Comparison of ENCODE assay signal across 21 mouse cellular contexts in genomic region chr14:33287920-33288319, GRCm38 (mm10).
"Had no signal": no experiment of that assay in that cellular context is flagged by ENCODE, and none has a peak within 500 bp of the region (broad histone marks: within the 10 kb centered on the region; RNA-seq: fewer than 3 reads in every experiment).

No protein-coding gene starts in this region.

- H3K27me3 ChIP-seq: liver, embryonic 15.5 days; lung, embryonic 15.5 days; midbrain, embryonic 12.5 days; midbrain, embryonic 15.5 days; neural tube, embryonic 12.5 days had no signal

- H3K9ac ChIP-seq: liver, embryonic 13.5 days; liver, embryonic 15.5 days; liver, postnatal 0 days; lung, embryonic 15.5 days; midbrain, embryonic 12.5 days; midbrain, embryonic 15.5 days; neural tube, embryonic 12.5 days had no signal

- DNase-seq: liver, embryonic 13.5 days; liver, postnatal 0 days; lung, adult 2 months; lung, postnatal 14 days; lung, postnatal 36 days; retina, postnatal 1 day; right cerebral cortex, adult 18-20 months; right cerebral cortex, postnatal 25 days; right cerebral cortex, postnatal 4 days; spleen, adult 18-20 months; thymus, adult 18-20 months; thymus, postnatal 14 days; thymus, postnatal 36 days had no signal

- ATAC-seq: liver, postnatal 0 days; lung, postnatal 0 days; midbrain, embryonic 15.5 days had no signal

- H3K4me3 ChIP-seq: liver, embryonic 13.5 days; liver, embryonic 15.5 days; lung, embryonic 15.5 days; megakaryocyte, embryonic 14.5 days; midbrain, embryonic 12.5 days; midbrain, embryonic 15.5 days; neural tube, embryonic 12.5 days had no signal

- H3K4me2 ChIP-seq: liver, embryonic 13.5 days; liver, embryonic 15.5 days; lung, embryonic 15.5 days; midbrain, embryonic 12.5 days; midbrain, embryonic 15.5 days; neural tube, embryonic 12.5 days had no signal

- H3K36me3 ChIP-seq: liver, embryonic 13.5 days; liver, embryonic 15.5 days; lung, embryonic 15.5 days; midbrain, embryonic 12.5 days; midbrain, embryonic 15.5 days; neural tube, embryonic 12.5 days had no signal

- H3K4me1 ChIP-seq: liver, embryonic 13.5 days; liver, embryonic 15.5 days; megakaryocyte, embryonic 14.5 days; midbrain, embryonic 12.5 days; midbrain, embryonic 15.5 days; neural tube, embryonic 12.5 days had no signal

- H3K27ac ChIP-seq: liver, embryonic 13.5 days; liver, embryonic 15.5 days; lung, embryonic 15.5 days; macrophage; midbrain, embryonic 12.5 days; midbrain, embryonic 15.5 days; neural tube, embryonic 12.5 days had no signal

- H3K9me3 ChIP-seq: liver, embryonic 13.5 days; liver, embryonic 15.5 days; lung, embryonic 15.5 days; megakaryocyte, embryonic 14.5 days; midbrain, embryonic 12.5 days; midbrain, embryonic 15.5 days; neural tube, embryonic 12.5 days had no signal
